Mouse (Mus musculus): ENCODE data around the gene Zic5.

The Zic5 gene

GRCm38 (mm10) chr14:122427654-122428053 lies 37.8 kb downstream of the Zic5 start:
- DNase-seq (ENCODE audit: low spot score): no peak

- DNase-seq (ENCODE audit: low spot score): no peak
Observed at GRCm38 (mm10) chr14:122427204-122427560, 38.3 kb downstream of the Zic5 start.

GRCm38 (mm10) chr14:122426529-122427203 lies 38.8 kb downstream of the Zic5 start:
- DNase-seq (ENCODE audit: low spot score): no peak

- DNase-seq (ENCODE audit: low spot score): no peak
Observed at GRCm38 (mm10) chr14:122424441-122424840, 41.0 kb downstream of the Zic5 start.

GRCm38 (mm10) chr14:122416166-122416771 lies 49.2 kb downstream of the Zic5 start:
- no peak for DNase-seq (ENCODE audit: low spot score)

GRCm38 (mm10) chr14:122414786-122415185 lies 50.7 kb downstream of the Zic5 start:
- no peak for DNase-seq (ENCODE audit: low spot score)

- DNase-seq (ENCODE audit: low spot score): no peak
Observed at GRCm38 (mm10) chr14:122413542-122413928, 51.9 kb downstream of the Zic5 start.

- DNase-seq (ENCODE audit: low spot score): no peak
Observed at GRCm38 (mm10) chr14:122412841-122413541, 52.5 kb downstream of the Zic5 start.

All from layer of hippocampus, adult 9-10 months (tissue).